Mouse (Mus musculus) lung, adult 2 months (tissue): ENCODE data around the gene Alg12.

Source experiments
- CTCF ChIP-seq: fragments of 200-500 bp; IDR thresholded peaks from 2 replicates; pipeline ENCODE4 v1.5.1; 2011; ENCODE audit warnings: mild to moderate bottlenecking, low read length, control low read depth; ENCODE audit not compliant: insufficient read depth
- POLR2A ChIP-seq: fragments of 200-500 bp; IDR thresholded peaks from 2 replicates; pipeline ENCODE4 v1.6.1; 2011; ENCODE audit warnings: low read depth, mild to moderate bottlenecking, control low read depth, low read length, borderline replicate concordance; ENCODE audit errors: extremely low read depth

- no peak for TF ChIP-seq CTCF
- no peak for TF ChIP-seq POLR2A
These were observed 23.2 kb upstream of the Alg12 start for GRCm38 (mm10) chr15:88842300-88842673.
